In genomic region chr1:37474046-37474445, GRCm38 (mm10) we compare ENCODE assay signal across 12 mouse cellular contexts. TPM values are rescaled to one million over a fixed set of nuclear protein-coding genes. Genes with fewer than 3 reads are reported as not detected.
A peak's percentile ranks its signal among the peaks of the same experiment; 100 is the strongest.
DNase-seq lines count a peak whose midpoint lies in the region; ATAC-seq lines count a peak whose summit lies in the region.
"Had no signal": no experiment of that assay in that cellular context is flagged by ENCODE, and none has a peak within 500 bp of the region (broad histone marks: within the 10 kb centered on the region; RNA-seq: fewer than 3 reads in every experiment).

No protein-coding gene starts in this region.

- no peak overlapping the region for H3K27ac ChIP-seq in kidney, embryonic 16.5 days (ENCODE audit: low read length)
- peak overlapping the region; percentile 81 for H3K27ac ChIP-seq in brown adipose tissue, adult 24 weeks (replicated peaks; ENCODE audit: low read depth, low read length)
- H3K27ac ChIP-seq: midbrain, embryonic 15.5 days had no signal

- no peaks in the 10 kb centered on the region for H3K27me3 ChIP-seq in kidney, embryonic 16.5 days (ENCODE audit: insufficient read depth, low read length)
- H3K27me3 ChIP-seq: midbrain, embryonic 15.5 days had no signal

- 0 out of 2 replicates have a peak, but pooled peaks cover 3% of the 10 kb centered on the region for H3K4me1 ChIP-seq in kidney, embryonic 16.5 days (ENCODE audit: insufficient read depth, low read length)
- peaks cover 5% of the 10 kb centered on the region; the same call in 1 of the 2 replicates for H3K4me1 ChIP-seq in brown adipose tissue, adult 24 weeks (ENCODE audit: control insufficient read depth, insufficient read depth, insufficient read length, low read length)
- H3K4me1 ChIP-seq: midbrain, embryonic 15.5 days had no signal

- no peaks in the 10 kb centered on the region for H3K9me3 ChIP-seq in kidney, embryonic 16.5 days (ENCODE audit: low read length)
- H3K9me3 ChIP-seq: midbrain, embryonic 15.5 days had no signal

- no peaks in the 10 kb centered on the region for H3K36me3 ChIP-seq in kidney, embryonic 16.5 days (ENCODE audit: insufficient read depth, low read length)
- H3K36me3 ChIP-seq: midbrain, embryonic 15.5 days had no signal

- no peak overlapping the region for H3K4me3 ChIP-seq in kidney, embryonic 16.5 days (ENCODE audit: low read length)
- no peak overlapping the region for H3K4me3 ChIP-seq in brown adipose tissue, adult 24 weeks (ENCODE audit: insufficient read depth, low read depth, low read length)
- H3K4me3 ChIP-seq: midbrain, embryonic 15.5 days had no signal

- 72% methylated on average over 8 of the region's 8 CpGs for WGBS in kidney, embryonic 16.5 days

- no peak overlapping the region for H3K4me2 ChIP-seq in kidney, embryonic 16.5 days (replicated peaks; ENCODE audit: low read depth, low read length)
- H3K4me2 ChIP-seq: midbrain, embryonic 15.5 days had no signal

- no peak overlapping the region for H3K9ac ChIP-seq in kidney, embryonic 16.5 days (replicated peaks; ENCODE audit: low read length)
- H3K9ac ChIP-seq: midbrain, embryonic 15.5 days had no signal

- no peak for ATAC-seq in kidney, embryonic 16.5 days (ENCODE audit: low FRiP score, low TSS enrichment)
- 0 out of 2 replicates have a peak, but pooled peaks have one; percentile 14 for ATAC-seq in monocyte, adult 5-6 weeks (replicated peaks; ENCODE audit: insufficient number of reproducible peaks, low FRiP score, low TSS enrichment, poor library complexity, severe bottlenecking)
- no peak for ATAC-seq in cerebellum, adult (ENCODE audit: insufficient number of reproducible peaks, low FRiP score, low TSS enrichment)
- ATAC-seq: midbrain, embryonic 15.5 days had no signal

- peak; percentile 22 for DNase-seq in kidney, adult 9 months
- peak; percentile 67 to 68 for DNase-seq in B cell, adult 2 months
- DNase-seq in frontal cortex, postnatal 10 days (ENCODE audit: low spot score in 2 of 2), result no peak
- DNase-seq in layer of hippocampus, postnatal 14 days (ENCODE audit: low spot score in 2 of 2), result no peak
- DNase-seq: adrenal gland, adult 8-10 months; cerebellum, adult 9-11 months; kidney, adult 11 months had no signal

RNA-seq across cellular contexts. Expression of gene Unc50, which starts 44.1 kb away (rescaled TPM):
- 128 and 144 TPM in 2 replicates for polyA plus RNA-seq in kidney, embryonic 16.5 days (2015; fragmentation: Nextera tagmentation; extraction: Ambion mirVana)
- polyA plus RNA-seq in brown adipose tissue, adult 24 weeks (2012; ENCODE audit: insufficient read depth, insufficient read length, missing spikeins), result 44.5 and 47.5 TPM in 2 replicates
- 44.4 to 92.7 TPM (median 89.0 TPM) in 3 replicates for total RNA-seq in monocyte, adult 5-6 weeks (2017)
- 10 to 100 TPM; 55.3 to 57.6 TPM for total RNA-seq in layer of hippocampus, postnatal 14 days (2021)

RNA-seq across cellular contexts. Expression of gene Coa5, which starts 44.1 kb away (rescaled TPM):
- 59.9 and 60.1 TPM in 2 replicates for polyA plus RNA-seq in kidney, embryonic 16.5 days (2015; fragmentation: Nextera tagmentation; extraction: Ambion mirVana)
- polyA plus RNA-seq in brown adipose tissue, adult 24 weeks (2012; ENCODE audit: insufficient read depth, insufficient read length, missing spikeins), result 151 and 222 TPM in 2 replicates
- 54.1 to 70.6 TPM (median 66.7 TPM) in 3 replicates for total RNA-seq in monocyte, adult 5-6 weeks (2017)
- 10 to 100 TPM; 43.1 to 43.2 TPM for total RNA-seq in layer of hippocampus, postnatal 14 days (2021)

Comparison
In these comparisons a context has a peak if more than half of its experiments do, and no peak if none do; other contexts are left out.
1. DNase-seq: peak in kidney, adult 9 months (single experiment) and B cell, adult 2 months (2 of 2); none in frontal cortex, postnatal 10 days (0 of 2) and layer of hippocampus, postnatal 14 days (0 of 2).